Mouse (Mus musculus): ENCODE results near the gene Fam71b.

The Fam71b gene

DNA sequence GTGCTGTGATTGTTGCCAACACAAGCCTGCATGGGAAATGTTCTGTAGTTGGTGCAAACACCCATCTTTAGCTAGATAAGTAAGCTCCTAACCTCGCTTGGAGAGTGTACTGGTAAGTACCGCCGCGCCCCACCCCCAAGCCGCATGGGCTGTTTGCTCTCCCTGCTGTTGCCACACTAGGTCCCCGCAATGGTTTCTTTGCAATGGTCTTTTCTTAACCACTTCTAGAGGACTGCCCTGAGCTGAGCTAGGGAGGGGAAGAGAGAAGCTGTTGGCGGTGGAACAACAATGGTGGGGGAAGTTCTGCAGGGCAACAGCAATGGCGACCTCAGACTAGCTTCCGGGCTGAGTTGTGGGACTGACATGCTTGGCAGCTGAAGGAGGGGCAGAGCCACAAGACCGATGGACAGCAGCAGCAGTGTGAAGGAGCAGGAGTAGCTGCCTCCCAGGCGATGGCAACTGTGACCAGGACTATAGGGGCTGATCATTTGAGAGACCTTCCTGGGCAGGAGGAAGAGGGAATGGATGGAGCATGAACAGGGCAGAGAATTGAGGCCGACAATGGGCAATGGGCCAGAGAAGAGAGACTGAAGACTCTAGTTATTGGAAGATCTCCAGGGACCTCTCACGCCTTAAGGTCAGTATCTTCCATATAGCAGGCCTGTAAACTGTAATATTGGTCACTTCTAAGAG, at the start of gene Fam71b:
Fam71b (plus strand) TSS at position 393 of the 693 bp plus-strand sequence.
- no peak for DNase-seq (ENCODE audit: low spot score in 2 of 2)

DNA sequence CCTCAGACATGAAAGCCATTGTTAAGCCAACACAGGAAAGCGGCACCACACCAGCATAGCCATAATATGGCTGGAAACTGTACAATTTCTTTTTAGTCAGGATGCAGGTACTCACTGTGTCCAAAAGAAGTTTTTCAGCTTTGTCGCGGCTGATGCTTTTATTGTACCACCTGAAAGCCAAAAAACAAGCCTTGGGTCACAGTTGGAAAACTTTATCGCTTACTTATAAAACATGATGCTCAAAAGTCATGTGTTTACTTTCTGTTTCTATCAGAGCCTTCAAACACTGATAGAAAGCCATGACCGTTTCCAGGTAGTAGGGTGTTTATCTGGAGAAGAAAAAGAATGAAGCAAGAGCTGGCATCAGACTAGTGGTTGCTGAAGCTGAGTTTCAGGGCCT, 48.6 kb upstream of the Fam71b start:
- no peak for DNase-seq (ENCODE audit: low spot score in 2 of 2)

DNA sequence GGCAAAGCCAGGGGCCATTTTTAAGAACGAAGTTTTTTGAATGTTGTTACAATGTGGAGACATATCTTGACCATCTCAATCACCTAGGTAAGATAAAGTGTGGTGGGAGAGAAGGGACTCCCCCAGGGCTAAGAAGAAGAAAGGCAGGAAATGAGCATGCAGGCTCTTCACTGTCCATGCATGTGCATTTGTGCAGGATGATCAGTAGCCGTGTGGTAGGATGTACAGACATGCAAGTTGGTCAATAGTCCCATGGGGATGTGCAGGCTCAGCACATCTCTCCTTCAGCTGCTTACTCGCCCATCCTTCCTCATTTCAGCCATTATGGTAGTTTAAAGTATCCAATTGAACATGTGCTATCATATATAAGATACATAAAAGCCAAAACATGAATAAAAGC, 47.9 kb upstream of the Fam71b start:
- no peak for DNase-seq (ENCODE audit: low spot score in 2 of 2)

GRCm38 (mm10) chr11:46349681-46350410, 46.5 kb upstream of the Fam71b start:
- no peak for DNase-seq (ENCODE audit: low spot score in 2 of 2)

DNA sequence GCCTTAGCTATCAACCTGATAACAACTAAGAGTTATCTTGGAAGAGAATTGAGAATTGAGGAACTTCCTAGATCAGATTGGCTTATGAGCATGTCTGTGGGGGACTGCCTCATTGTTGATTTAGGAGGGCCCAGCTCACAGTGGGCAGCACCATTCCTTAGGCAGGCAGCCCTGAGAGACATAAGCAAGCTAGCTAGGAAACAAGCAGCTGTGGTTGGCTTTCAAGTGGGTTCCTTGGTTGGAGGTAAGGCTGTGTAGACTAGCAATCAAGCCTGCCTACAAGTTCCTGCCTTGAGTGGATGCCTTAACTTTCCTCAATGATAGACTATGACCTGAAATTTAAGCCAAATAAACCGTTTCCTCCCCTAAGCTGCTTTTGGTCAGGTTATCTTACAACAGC, 38.0 kb upstream of the Fam71b start:
- DNase-seq (ENCODE audit: low spot score in 2 of 2) = no peak

DNA sequence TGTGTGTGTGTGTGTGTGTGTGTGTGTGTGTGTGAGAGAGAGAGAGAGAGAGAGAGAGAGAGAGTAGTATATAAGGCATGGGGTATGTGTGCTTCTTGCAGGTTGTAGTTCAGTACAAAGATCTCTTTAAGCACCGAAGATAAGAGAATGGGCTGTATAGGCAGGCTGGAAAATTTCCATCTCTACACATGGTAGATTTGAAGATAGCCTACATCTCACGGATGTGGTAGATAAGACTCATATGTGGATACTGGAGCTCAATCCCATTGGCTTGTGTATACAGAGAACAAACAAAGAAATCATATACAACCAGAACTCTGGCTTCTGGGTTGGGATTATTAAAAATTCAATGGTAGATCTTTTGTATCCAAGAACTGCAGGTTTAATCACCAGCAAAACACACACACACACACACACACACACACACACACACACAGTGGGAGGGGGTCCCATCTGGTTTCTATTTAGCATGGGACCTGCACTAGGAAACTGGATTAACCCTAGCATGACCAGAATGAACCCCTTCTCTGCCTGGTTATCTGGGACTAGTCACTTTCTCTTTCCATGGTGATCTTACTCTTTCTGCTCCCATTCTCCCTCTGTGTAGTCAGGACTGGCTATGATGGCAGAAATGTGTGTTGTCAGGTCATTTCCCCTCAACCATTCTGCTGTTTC, 35.2 kb upstream of the Fam71b start:
- DNase-seq (ENCODE audit: low spot score in 2 of 2) = no peak

- no peak for DNase-seq (ENCODE audit: low spot score in 2 of 2)
Observed at GRCm38 (mm10) chr11:46362061-46363022, 34.0 kb upstream of the Fam71b start.

DNA sequence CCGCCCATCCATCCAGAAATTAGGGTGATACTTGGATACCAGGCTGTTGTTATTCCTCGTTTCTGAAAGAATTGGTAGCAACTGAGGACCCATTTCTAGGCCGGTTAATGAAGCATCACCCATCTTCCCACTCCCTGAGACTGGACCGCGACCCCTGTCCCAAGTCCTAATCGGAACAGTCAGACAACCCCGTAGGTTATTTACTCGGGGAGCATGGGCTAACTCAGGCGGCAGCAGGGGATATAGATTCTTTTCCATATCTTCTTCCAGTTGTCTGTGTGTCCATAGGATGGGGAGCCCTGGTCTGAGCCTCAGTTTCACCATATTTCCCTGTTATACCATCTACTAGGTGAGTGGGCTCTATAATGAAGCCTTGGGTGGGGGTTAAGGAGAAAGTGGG, 32.5 kb upstream of the Fam71b start:
- no peak for DNase-seq (ENCODE audit: low spot score in 2 of 2)

- DNase-seq (ENCODE audit: low spot score in 2 of 2) = no peak
Observed at GRCm38 (mm10) chr11:46365744-46366143, 30.6 kb upstream of the Fam71b start.

DNA sequence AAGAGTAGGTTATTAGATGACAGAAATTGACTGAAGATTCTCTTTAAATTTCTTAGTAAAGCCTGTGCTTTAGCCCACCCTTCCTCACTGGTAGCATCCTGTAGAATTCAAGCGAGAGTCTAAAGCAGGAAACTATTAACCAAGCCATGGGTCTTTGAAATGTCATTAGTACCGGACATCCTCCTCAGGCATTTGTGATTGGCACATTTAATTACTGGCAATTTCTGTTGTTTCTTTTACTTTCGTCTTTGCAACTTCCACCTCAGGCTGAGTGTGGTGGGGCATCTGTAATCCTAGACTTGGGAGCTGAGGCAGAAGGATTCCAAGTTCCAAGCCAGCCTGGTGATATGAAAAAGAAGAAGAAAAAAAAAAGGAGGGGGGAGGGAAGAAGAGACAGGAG, 30.0 kb upstream of the Fam71b start:
- no peak for DNase-seq (ENCODE audit: low spot score in 2 of 2)

GRCm38 (mm10) chr11:46370457-46370856, 25.9 kb upstream of the Fam71b start:
- no peak for DNase-seq (ENCODE audit: low spot score in 2 of 2)

GRCm38 (mm10) chr11:46371250-46371649, 25.1 kb upstream of the Fam71b start:
- DNase-seq (ENCODE audit: low spot score in 2 of 2) = no peak

DNA sequence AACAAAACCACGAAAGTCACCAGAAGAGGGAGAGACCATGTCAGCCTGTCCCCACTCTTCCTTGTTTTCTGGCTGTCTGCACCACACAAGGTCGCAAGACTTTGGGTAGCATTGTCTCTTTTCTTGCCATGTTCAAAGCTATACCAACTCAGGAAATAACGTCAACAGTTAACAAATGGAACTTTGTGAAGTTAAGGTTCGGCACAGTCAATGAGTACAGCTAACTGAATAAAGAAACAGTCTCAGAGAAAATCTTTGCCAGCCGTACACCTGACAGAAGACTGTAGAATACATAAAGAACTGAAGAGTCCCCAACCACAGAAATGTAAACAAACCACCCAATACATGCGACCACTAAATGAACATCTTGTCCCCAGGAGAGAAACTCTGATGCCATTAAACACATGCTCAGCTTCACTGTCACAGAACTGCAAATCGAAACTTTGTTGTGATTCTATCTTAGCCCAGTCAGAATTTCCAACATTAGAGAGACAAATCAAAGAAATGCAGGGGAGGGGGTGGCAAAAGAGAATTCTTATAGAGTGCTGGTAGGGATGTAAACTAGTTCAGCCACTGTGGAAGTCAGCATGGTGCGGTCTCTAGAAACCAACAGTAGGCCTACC, 23.9 kb upstream of the Fam71b start:
- DNase-seq (ENCODE audit: low spot score in 2 of 2) = no peak

- no peak for DNase-seq (ENCODE audit: low spot score in 2 of 2)
Observed at GRCm38 (mm10) chr11:46373071-46374030, 23.0 kb upstream of the Fam71b start.

GRCm38 (mm10) chr11:46375015-46375414, 21.3 kb upstream of the Fam71b start:
- no peak for DNase-seq (ENCODE audit: low spot score in 2 of 2)

DNA sequence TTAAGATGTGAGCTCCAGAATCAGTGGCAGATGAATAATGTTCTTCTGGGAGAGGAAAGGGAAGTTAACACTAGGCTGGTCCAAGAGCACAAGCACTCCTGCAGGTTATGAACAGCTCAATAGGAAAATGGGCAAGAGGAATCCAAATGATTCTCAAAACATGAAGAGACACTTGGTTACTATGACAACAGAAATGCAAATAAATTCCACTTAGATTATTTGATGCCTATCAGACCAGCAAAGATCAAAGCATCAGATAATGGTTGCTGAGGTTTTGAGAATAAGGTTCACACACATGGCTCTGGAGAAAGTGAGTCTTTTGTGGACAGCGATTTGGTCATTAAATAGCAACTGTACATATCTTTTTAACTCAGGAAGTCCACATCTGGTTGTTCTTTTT, 19.0 kb upstream of the Fam71b start:
- no peak for DNase-seq (ENCODE audit: low spot score in 2 of 2)

DNA sequence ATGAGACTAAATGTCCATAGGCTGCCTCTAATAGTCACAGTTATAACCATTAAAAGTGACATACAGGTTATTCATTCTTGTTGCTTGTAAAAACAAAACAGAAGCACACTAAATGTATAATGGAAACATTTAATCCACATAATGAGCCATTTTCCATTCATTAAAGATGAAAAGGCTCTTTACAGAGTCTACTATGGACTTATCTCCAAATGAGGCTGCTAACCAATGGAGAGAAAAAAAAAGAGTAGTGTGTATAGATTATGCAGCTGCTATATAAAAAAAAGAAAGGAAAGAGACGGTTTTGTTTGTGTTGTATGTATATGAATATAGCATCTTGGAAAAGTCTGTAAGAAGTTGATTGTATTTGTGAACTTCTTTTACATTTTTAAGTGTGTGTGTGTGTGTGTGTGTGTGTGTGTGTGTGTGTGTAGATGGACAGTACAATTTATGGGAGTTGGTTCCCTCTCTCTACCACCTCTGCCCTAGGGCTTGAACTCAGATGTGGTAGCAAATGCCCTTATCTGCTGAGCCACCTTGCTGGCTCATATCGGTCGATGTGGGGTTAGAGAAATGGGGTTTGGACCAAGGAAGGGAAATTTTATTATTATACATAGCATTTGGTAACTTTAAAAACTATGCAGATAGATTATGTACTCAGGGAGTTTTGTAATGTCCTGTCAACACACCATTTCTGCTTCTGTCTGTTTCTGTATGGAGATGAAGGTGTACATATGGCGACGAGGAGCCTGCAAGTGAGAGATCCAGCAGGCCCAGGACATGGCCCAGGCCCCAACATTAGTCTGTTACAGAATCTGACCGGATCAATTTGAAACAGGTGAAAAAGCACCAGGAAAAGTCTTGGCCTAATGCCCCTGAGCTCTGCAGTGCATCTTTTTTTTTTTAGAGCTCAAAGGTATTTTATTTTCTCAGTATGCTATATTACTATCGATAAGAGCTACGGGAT, 18.3 kb upstream of the Fam71b start:
- DNase-seq (ENCODE audit: low spot score in 2 of 2) = no peak

DNA sequence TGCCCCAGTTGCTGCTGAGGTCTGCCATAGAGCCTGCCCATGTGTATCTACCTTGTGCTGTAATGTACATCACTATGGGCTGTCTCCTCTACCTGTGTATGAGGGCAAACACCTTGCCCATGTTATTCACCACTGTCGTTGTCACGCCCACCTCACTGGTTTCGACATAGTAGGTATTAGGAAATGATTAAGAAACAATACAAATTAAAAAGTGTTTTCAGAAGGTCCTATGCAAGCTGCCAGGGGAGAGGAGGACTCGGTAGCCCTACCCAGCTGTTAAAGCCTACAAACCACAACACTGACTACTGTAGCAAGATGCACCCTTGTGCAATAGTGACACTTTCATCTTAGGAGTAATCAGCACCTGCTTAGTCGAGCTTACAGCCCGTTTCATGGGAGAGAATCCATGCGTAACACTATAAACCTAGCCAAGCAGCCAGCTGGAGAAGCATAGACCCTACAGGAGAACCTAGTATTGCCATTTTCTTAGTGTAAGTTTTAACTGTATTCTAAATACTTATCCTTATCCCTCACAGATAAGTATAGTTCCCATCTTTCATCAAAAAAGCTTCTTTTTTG, 16.2 kb upstream of the Fam71b start:
- DNase-seq (ENCODE audit: low spot score in 2 of 2) = no peak

- DNase-seq (ENCODE audit: low spot score in 2 of 2) = no peak
Observed at GRCm38 (mm10) chr11:46382466-46382865, 13.9 kb upstream of the Fam71b start.
